Mouse (Mus musculus) frontal cortex, postnatal 10 days (tissue): ENCODE results near the gene Ece1.
A peak's percentile ranks its signal among the peaks of the same experiment; 100 is the strongest.
"Not testable (repeated sequence)": the region's sequence is repeated elsewhere in the genome, so short reads cannot be mapped to it uniquely, and the experiment has no call there.

Experiments used
- DNase-seq, 2 experiments: peaks; one replicate each; pipeline ENCODE4 v3.0.0; 2022; ENCODE audit warnings: low spot score in 2 of 2, mixed read lengths in 1 of 2

The Ece1 gene

DNA sequence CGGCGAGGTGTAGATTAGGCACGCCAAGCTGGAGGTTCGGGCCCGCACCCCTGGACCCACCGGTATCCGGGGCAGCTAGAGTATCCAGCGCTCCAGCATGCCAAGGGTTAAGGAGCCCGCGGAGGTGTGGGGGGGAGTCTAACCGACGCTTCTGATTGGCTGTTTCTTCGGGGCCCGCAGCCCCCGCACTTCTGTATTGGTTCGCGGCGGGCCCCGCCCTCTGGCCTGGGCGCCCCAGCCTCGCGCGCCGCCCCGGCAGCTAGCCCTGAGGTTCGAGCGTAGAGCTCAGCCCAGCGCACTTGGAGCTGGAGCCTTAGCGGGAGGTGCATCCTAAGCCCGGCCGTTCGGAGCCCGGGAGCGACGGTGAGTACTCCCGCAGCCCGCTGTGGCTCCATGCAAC is at the start of gene Ece1:
Ece1 (plus strand) TSS at position 219 of the 400 bp plus-strand sequence.
- peak; percentile 87 to 90 for DNase-seq

DNA sequence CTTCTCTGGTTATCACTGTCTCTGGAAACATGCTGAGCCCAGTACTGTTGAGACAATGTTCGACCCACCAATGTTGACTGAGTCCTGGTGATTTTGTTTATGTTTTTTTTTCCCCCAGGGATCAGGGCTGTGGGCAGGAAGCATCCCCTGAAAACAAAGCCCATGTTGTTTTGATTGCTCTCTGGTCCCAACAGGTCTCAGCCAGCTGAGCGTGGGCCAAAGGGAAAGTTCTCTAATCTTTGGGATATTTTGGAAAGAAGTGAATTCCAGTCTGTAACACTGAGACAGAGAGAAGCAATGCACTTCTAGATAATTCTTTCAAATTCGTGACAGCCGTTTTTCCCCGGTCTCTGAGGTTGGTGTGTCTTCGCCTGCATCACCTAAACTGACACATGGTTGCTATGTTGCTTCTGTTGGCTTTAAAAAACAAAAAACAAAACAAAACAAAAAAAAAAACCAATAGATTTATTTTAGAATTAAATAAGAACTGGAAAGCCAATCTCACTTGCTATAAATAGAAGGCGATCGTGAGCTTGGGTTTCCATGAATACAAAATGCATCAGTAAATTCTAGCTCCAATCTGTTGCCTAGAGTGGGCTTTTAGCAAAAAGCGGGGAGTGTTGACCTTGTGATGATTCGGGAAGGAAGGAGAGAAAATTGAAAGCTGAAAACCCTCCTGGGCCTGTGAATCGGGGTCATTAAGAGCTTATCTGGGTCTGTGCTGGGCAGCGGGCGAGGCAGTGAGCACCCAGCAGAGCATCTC is 48.9 kb upstream of the Ece1 start:
- no peak for DNase-seq

DNA sequence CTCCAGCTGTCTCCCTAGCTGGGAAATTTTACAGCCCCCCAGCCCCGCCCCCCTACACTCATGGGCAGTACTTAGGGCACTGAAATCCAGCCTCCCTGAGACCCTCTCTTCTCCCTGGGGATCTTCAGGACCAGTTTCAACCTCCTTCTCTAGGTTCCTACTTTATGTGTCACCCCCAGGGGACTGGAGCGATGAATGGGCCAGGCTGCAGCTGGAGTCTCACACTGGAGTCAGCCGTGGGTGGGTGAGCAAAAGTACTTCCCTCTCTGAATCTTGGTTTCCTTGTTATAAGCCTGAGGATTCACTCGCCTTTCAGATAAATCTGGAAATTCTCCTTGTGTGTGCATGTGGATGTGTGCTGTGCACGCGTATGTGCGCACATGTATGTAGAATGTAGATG is 47.9 kb upstream of the Ece1 start:
- no peak for DNase-seq

DNA sequence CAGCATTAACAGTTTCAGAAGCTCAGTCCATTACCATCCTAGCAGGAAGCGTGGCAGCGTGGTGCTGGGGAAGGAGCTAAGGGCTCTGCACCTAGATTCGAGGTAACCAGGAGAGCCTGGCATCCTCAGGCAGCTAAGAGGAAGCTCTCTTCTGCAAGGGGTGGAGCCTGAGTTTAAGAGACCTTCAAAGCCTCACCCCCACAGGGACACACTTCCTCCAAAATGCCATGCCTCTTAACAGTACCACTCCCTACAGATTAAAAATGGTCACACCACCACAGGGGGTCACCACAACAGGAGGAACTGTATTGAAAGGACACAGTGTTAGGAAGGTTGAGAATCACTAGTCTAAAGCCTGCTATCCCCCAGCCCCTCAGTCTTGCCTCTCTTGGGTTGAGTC is 46.6 kb upstream of the Ece1 start:
- DNase-seq = no peak

DNA sequence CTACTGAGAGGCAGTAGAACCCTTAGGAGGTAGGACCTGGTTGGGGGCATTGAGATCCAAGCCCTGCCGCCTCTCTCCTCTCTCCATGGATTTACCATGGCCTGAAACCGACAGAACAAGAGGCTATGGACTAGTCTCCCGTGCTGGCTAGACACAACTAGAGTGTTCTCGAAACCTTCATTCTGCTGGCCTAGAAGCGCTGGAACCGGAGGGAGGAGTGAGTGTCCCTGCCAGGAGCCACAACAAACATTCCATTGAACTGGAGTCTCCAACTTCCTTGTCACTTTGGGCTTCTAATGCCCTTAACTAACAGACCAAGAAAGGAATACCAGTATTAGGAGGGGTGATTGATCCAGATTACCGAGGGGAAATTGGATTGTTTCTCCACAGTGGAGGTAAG is 45.8 kb upstream of the Ece1 start:
- no peak for DNase-seq

DNA sequence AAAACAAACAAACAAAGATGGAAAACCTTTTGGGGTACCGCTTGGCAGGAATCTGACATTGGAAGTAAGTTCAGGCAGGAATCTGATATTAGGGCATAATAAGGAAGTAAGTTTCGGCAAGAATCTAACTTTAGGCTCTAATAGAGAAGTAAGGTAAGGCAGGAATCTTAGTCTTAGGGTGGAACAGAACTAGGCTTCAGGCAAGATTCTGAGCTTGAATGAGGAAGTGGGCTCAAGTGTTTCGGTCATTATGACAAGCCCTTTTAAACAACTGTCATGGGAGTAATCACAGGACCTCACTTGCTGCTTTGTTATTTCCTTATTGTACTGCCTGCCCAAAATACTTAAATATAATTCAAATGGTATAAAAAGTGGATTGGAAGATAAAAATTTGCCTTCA is 43.7 kb upstream of the Ece1 start:
- DNase-seq = no peak

DNA sequence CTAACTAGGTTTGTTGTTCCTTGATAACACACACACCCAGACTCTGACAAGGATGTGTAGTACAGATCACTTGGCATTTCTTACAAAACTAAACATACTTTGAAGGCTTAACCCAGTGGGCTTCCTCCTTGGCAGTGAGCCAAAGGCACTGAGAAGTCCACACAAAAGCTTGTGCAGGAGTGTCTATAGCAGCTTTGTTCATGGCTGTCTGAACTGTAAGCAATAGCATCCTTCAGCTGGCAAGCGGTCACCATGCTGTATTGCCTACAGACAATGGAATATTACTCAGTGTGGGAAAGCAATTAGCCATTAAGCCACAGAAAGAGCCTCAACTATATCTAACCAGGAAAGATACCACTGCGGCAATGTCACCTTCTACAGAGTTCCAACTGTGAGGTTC is 42.5 kb upstream of the Ece1 start:
- DNase-seq = no peak

DNA sequence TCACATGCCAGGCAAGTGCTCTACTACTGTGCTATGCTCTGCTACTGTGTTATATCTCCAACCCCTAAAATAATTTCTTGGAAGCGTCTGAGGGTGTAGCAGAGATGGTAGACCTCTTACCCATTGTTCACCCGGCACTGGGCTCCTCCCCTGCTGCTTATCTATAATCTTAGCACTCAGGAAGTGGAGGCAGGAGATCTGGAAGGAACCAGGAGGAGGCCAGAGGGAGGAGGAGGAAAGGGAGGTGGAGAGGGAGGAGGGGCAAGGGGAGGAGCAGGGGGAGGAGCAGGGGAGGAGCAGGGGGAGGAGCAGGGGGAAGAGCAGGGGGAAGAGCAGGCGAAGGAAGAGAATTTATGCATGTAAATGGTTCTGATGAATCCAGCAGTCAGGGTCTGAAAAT is 41.3 kb upstream of the Ece1 start:
- DNase-seq = no peak

DNA sequence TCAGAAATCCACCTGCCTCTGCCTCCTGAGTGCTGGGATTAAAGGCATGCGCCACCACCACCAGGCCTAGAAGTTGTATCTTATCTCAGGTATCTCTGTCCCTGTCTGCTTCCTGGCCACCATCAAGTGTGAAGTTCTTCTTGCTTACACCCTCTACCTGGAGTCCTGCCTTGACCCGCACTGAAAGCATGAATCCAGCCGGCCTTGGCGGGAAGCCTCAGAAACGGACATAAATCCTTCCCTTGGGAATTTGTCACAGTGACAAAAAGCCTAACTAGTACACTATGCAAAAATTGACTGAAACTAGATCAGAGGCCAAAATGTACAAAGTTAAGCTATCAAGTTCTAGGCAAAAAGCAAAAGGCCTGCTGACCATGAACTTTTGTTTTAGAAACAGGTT is 39.5 kb upstream of the Ece1 start:
- DNase-seq = no peak

DNA sequence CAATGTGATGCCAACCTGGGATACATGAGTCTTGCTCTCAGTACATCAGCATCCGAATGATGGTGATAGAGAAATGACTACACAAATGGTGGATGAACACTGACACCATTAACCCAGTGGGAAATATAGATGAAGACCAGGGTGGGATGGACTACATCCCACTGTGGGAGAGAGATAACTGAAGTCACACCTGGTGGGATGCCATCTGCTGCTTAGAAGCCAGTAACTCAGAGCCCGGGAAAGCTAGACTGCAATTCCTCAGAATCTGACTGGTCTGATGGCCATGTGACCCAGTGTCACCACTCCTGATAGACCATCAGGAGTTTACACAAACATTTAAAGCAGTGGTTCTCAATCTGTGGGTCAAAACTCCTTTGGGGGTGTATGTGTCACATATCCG is 38.5 kb upstream of the Ece1 start:
- no peak for DNase-seq

DNA sequence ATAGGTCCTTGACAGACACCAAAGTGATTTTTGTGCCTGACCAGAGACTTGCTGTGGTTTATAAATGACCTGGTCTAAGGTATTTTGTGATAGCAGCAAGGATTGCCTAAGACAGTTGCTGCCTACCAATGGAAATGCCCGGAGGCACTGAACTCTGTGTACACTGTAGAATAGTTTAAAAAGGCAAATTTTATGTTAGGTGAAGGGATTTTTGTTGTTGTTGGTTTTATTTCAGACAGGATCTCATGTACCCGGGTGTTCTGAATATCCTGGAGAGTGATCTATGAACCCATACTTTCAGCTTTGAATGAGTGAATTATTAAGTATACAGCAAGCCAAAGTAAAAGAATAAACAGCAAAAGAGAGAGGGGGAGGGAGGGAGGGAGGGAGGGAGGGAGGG is 37.2 kb upstream of the Ece1 start:
- DNase-seq = no peak

DNA sequence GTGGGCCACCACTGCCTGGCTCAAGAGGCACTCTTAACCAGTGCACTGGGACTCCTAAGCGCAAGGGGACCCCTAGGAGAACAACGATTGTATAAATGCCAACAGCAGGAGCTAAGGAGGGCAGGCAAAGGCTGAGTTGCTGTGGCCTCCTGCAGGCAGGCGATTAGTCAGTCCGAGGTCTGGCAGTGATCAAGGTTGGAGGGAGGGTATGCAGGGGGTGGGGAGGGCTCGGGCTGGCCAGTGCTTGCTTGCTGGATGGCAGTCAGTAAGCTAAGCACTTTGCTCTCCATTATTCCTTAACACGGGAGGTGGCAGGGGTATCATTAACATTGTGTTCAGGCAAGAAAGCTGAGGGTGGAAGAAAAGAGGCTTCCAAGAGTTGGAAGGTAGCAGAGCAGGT is 31.7 kb upstream of the Ece1 start:
- DNase-seq = no peak

DNA sequence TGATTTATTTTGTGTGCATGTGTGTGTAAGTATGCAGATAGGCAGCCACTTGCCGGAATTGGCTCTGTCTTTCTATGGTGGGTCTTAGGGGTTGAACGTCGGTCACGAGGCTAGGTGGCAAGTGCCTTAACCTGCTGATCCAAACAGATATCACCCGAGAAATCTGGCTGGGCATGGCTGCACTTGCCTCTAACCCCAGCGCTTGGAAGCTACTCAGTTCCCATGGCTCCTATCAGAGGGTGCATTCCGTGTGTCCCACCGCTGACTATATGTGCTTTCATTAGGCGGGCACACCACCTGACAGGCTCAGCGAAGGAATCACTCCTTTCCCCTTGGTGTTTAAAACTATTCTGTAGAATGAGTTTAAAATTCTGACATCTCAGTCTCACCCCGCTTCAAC is 30.4 kb upstream of the Ece1 start:
- no peak for DNase-seq

DNA sequence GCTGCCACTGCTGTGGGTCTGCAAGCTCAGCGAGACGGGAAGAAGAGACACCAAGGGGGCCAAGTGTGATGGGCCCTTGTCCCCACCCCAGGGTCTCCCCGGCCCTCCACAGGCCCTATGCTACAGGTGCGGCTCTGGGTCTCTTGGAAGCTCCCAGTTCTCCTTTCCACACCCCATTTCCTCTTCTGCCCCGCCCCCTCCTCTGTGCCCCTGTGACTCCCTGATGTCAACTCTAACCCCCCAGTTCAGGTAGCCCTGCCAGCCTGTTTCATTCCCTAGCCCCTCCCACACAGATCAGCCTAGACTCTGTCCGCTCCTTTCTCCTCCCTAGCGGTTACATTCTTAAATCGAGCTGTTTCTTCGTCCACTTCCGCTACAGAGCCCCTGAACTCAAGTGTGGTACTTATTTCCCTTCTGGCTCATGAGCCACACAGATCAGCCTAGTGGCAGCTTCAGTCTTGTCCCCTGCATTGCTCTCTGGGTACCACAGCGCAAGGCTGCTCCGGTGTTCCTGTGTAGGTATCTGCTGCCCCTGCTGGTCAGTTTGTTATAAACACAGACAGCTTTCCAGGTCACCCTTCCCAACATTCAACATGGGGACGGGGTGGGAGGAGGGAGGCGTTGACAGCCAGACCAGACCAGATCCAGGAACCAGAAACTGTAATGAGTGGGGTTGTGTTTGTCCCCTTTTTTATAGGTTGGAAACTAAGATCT is 26.3 kb upstream of the Ece1 start:
- peak; percentile 66 to 79 for DNase-seq

DNA sequence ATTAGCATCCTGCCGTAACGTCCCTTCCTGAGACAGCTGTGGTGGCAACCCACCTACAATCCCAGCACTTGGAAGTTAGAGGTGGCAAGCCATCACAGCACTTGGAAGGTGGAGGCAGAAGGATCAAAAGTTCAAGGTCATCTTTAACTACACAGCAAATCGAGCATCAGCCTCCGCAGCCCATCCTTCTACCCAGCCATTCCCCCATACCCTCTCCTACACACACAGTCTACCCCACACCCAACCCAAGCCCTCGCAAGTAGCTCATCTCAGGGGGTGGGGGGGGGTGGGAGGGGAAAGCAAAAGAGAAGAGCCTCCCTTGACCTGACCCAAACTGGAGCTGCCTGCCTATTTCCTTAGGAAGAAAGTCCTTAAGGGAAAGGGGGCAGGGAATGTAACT is 25.3 kb upstream of the Ece1 start:
- DNase-seq = no peak

DNA sequence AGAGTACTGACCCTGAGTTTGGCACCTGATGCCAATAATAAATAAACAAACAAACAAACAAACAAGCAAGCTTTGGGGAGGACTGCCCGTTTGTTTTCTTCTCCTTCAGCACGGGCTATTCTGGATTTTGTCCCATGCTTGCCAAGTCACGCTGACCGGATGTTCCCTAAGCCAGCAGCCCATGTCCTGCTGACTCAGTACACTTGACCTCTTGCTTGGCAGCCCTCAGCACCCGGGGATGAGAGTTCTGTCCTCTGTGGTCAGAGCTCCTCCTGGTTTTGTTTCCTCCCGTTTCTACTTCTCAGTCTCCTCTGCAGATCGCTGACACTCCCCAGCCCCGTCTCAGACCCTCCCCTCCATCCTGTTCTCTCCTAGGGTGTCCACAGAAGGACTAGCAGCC is 24.2 kb upstream of the Ece1 start:
- no peak for DNase-seq

DNA sequence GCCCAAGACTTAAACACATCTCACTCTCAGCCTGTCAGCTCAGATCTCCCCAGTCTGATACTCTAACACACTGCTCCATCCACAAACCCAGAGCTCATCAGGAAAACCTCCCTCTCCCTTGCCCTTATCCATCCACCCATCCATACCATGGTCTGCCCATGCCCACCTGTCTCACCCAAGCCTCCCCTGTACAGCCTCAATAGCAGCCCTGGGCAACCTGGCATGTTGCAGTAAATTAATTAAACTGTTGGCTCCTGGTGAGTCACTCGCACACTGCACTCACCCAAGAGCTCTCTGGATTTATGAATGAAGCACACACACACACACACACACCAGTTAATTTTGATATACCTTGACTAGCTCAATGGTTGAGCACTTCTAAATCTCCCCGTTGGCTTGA is 23.2 kb upstream of the Ece1 start:
- DNase-seq = no peak

DNA sequence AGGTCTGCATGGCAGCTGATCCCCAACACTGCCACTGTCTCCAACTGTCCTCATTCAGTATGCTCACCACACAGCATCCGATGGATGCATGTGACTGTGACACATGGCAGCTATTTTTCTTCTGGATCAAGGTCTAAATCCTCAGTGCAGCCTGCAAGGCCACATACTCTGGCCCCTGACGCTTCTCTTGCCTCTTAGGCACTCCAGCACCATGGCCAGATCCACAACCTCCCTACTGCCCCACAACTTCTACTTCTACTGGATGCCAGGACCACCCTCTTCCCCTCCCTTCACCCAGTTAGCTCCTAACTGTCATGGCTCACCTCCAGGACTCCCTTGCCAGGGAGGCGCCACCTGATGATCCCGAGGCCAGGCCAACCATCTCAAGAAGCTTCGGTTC is 22.6 kb upstream of the Ece1 start:
- DNase-seq = no peak

DNA sequence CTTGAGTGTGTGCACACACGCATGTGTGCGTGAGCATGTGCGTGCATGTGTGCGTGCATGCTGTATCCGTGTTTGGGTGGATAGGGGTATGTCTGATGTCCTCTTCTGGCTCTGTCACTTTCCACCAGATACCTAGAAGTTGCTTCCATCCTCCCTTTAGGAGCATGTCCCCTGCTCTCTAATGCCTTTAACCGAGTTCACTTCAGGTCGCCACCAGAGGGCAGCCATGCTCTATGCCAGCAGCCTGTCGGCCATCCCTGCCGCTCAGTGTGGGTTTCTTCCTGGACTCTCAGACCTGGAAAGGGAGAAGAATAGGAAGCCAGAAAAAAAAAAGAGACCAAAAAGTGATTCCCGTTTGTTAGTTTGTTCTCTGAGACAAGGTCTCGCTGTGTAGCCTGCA is 17.4 kb upstream of the Ece1 start:
- peak in 1 of 2 experiments; percentile 66 for DNase-seq

DNA sequence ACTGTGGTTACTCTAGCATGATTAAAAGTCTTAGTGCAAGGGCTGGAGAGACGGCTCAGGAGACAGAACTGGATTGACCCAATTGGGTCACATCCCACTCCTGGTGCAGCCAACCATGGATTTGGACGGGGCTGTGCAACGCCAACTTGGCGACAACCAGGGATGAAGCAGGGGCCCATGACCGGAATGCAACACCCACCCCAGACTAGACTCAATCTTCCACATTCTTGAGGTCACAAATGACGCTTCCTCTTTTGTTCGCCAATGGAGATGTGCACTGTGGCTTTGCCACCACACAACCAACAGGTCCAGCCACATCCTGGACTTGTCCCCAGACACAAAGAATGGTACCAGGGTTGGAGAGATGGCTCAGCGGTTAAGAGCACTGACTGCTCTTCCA is 14.4 kb upstream of the Ece1 start:
- DNase-seq = not testable (repeated sequence)

DNA sequence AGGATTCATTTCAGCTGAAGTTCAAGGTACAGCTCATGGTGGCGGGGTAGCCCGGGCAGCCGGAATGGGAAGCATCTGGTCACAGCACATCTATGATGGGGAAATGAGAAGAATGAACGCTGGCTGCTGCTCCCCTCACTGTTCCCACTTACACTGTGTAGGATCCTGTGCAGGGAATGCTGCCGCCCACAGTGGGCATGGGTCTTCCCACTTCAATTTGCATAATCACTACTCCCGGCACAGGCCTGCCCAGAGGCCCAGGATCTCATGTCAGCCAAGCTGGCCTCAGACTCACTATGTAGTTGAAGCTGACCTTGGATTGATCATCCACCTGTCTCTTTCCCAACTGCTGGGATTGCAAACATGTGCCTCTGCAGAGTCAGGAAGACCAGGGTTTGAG is 11.9 kb upstream of the Ece1 start:
- no peak for DNase-seq

DNA sequence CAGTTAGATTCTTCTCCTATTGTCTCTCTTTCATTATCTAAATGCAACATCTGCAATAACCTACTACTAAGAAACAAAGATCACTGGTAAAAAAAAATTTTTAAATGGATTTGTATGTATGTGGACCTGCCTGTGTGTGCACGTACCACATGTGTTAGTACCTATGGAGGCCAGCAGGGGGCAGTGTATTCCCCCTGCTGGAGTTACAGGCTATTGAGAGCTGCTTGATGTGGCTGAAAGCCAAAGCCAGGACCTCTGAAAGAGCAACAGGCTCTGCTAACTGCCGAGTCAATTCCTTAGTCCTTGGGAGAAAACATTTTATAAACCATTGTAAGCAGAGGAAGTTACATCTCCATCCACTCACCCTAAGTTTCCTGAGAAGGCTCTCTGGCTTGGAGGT is 10.6 kb upstream of the Ece1 start:
- peak in 1 of 2 experiments; percentile 39 for DNase-seq

DNA sequence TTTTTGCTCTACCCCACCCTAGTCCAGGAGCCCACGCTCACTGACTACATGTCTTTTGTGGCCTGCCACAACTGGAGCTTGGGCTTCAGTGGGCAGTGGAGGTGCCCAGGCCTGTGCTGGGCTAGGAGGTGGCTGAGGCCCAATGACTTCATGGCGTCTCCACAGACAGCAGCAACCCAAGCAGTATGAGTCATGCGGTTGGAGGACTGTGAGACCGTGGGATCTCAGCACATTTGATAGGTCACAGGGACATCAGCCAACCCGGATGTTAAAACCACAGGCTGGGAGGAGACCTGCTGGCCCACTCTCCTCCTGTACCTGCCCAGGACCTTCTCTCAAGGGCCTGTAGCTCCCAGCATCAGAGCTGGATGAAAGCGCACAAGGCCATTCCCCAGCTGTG is 8.2 kb upstream of the Ece1 start:
- DNase-seq = no peak
